Mouse (Mus musculus) neutrophil, adult 59 days (primary cell): ENCODE data around the gene Arl16. TPM values are rescaled to one million over a fixed set of nuclear protein-coding genes. Genes with fewer than 3 reads are reported as not detected.

Source experiments
- total RNA-seq, 2 experiments: library from RNA; stranded (reverse); gene quantifications; 1 replicate in 1 of 2; 2 replicates in 1 of 2; pipeline ENCODE4 v1.2.4; 2023

Arl16 gene
- 1 to 10 TPM; 8.2 to 9.5 TPM for total RNA-seq

GRCm38 (mm10) chr11:120467051-120467735 is at the start of gene Arl16:
Arl16 (minus strand) TSS chr11:120467607.

GRCm38 (mm10) chr11:120491317-120492023 is 24.1 kb upstream of the Arl16 start, which contains the start of gene Slc25a10:
Slc25a10 (plus strand) TSS chr11:120491840.

GRCm38 (mm10) chr11:120484265-120484981 is 17.0 kb upstream of the Arl16 start, which contains the start of gene Mrpl12:
Mrpl12 (plus strand) TSS chr11:120484613.

GRCm38 (mm10) chr11:120457772-120458751 is 9.3 kb downstream of the Arl16 start, which contains the start of the genes Oxld1 and Ccdc137:
Oxld1 (minus strand) TSS chr11:120458068.
Ccdc137 (plus strand) TSS chr11:120458115.

GRCm38 (mm10) chr11:120453306-120453705 is 14.1 kb downstream of the Arl16 start, which contains the start of gene Pde6g:
Pde6g (minus strand) TSS chr11:120453500.

GRCm38 (mm10) chr11:120442344-120442743 is 25.1 kb downstream of the Arl16 start, which contains the start of gene Tspan10:
Tspan10 (plus strand) TSS chr11:120442644.

GRCm38 (mm10) chr11:120437152-120437856 is 30.1 kb downstream of the Arl16 start, which contains the start of gene Nploc4:
Nploc4 (minus strand) TSS chr11:120437708.

Other genes starting within 250 kb of the Arl16 start
- gene Bahcc1, start 234.7 kb downstream of the Arl16 start, total RNA-seq: 1 to 10 TPM; 4.0 to 5.5 TPM
- gene Actg1, start 119.1 kb downstream of the Arl16 start, total RNA-seq: 1,000 to 10,000 TPM; 3,512 to 3,572 TPM
- gene Fscn2, start 106.1 kb downstream of the Arl16 start, total RNA-seq: 1 to 10 TPM in 1 of 2 experiments, not detected in 1; 1.3 TPM
- gene Faap100, start 88.8 kb downstream of the Arl16 start, total RNA-seq: 10 to 100 TPM; 14.7 to 20.0 TPM
- gene Nploc4, start 29.9 kb downstream of the Arl16 start, total RNA-seq: 10 to 100 TPM; 46.4 to 49.1 TPM
- gene Tspan10, start 25.0 kb downstream of the Arl16 start, total RNA-seq: under 1 TPM in 1 of 2 experiments, not detected in 1; 0.22 TPM
- gene Pde6g, start 14.1 kb downstream of the Arl16 start, total RNA-seq: not detected
- 1 to 10 TPM; 5.2 to 6.9 TPM for gene Oxld1, start 9.5 kb downstream of the Arl16 start, total RNA-seq
- 10 to 100 TPM in 1 of 2 experiments, 1 to 10 TPM in 1; 9.3 to 11.5 TPM for gene Ccdc137, start 9.5 kb downstream of the Arl16 start, total RNA-seq
- gene Mrpl12, start 17.0 kb upstream of the Arl16 start, total RNA-seq: 10 to 100 TPM; 15.7 to 20.7 TPM
- gene Slc25a10, start 24.2 kb upstream of the Arl16 start, total RNA-seq: 10 to 100 TPM; 12.5 to 13.2 TPM
- not detected for gene Gcgr, start 63.1 kb upstream of the Arl16 start, total RNA-seq
- 10 to 100 TPM; 28.5 to 32.8 TPM for gene Mcrip1, start 82.1 kb upstream of the Arl16 start, total RNA-seq
- not detected for gene Ppp1r27, start 83.5 kb upstream of the Arl16 start, total RNA-seq
- gene P4hb, start 105.6 kb upstream of the Arl16 start, total RNA-seq: 100 to 1,000 TPM; 250 to 293 TPM
- 100 to 1,000 TPM; 404 to 468 TPM for gene Arhgdia, start 114.0 kb upstream of the Arl16 start, total RNA-seq
- gene Alyref, start 130.8 kb upstream of the Arl16 start, total RNA-seq: 100 to 1,000 TPM; 129 to 148 TPM
- 10 to 100 TPM; 51.5 to 52.9 TPM for gene Anapc11, start 130.8 kb upstream of the Arl16 start, total RNA-seq
- 1 to 10 TPM in 1 of 2 experiments, not detected in 1; 1.3 TPM for gene Npb, start 140.9 kb upstream of the Arl16 start, total RNA-seq
- 10 to 100 TPM; 33.2 to 34.6 TPM for gene Pcyt2, start 150.3 kb upstream of the Arl16 start, total RNA-seq
- gene Sirt7, start 157.6 kb upstream of the Arl16 start, total RNA-seq: 100 to 1,000 TPM; 117 to 133 TPM
- 100 to 1,000 TPM; 143 to 148 TPM for gene Mafg, start 166.0 kb upstream of the Arl16 start, total RNA-seq
- 1 to 10 TPM; 1.3 to 2.7 TPM for gene Pycr1, start 176.2 kb upstream of the Arl16 start, total RNA-seq
- not detected for gene Myadml2, start 180.6 kb upstream of the Arl16 start, total RNA-seq
- 1 to 10 TPM in 1 of 2 experiments, not detected in 1; 1.8 TPM for gene Notum, start 193.6 kb upstream of the Arl16 start, total RNA-seq
- 10 to 100 TPM; 79.9 to 88.5 TPM for gene Aspscr1, start 205.4 kb upstream of the Arl16 start, total RNA-seq
- gene Cenpx, start 246.1 kb upstream of the Arl16 start, total RNA-seq: 10 to 100 TPM; 35.5 to 36.7 TPM
- gene Lrrc45, start 246.3 kb upstream of the Arl16 start, total RNA-seq: 10 to 100 TPM; 11.7 to 15.4 TPM